Mouse (Mus musculus) hematopoietic stem cell, adult 5-6 weeks (primary cell): ENCODE measurements at regions not wholly inside any gene's neighbourhood (a gene's known extent, or its start where the extent isn't known, plus 50 kb on each side); places are given as distances from the start of the nearest gene placed in this dataset.

ENCODE experiments used
- ATAC-seq, 2 experiments: fragments of 125-278 bp in 1 of 2; replicated peaks in 1 of 2; 2 replicates each; pipeline ENCODE4 v1.8.0; 2016 to 2017; ENCODE audit warnings: inconsistent platforms in 2 of 2, mild to moderate bottlenecking in 2 of 2, moderate number of reproducible peaks in 2 of 2, low read depth in 1 of 2, moderate TSS enrichment in 1 of 2; ENCODE audit not compliant: low FRiP score in 2 of 2, poor library complexity in 2 of 2, severe bottlenecking in 2 of 2, insufficient read depth in 1 of 2, low TSS enrichment in 1 of 2

DNA sequence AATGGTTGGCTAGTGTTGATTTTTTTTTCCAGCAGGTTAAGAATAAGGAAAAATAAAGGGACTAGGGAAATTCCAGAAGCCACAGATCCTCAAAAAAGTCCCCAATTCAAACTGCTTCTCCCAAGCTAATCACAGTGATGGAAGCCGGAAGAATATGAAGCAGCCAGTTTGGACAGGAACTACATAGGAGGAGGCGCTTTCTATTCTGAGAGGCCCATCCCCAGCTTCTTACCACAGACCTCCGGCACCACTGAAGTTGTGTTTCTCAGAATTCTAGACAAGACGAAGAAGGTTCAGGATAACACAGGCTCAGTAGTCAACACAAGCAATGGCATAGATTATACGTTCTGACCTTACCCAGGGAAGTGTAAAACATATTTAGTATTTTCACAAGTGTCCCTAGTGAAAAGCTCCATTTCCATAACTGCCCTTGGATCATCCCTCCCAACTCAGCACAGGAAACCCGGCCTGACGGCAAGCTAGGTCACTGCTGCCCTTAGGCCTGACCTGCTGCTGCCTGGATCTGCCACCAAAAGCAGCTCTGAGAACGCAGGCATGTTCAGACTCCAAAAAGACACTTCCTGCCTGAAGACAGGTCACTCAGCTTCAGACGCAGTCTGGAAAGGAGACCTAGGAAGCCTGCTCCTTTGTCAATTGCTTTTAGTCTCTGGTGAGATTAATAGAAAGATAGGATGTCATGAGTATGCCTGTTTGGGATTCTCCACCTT is 97.2 kb upstream of the Tmc1 start:
- ATAC-seq, result peak; percentile 59 to 71

DNA sequence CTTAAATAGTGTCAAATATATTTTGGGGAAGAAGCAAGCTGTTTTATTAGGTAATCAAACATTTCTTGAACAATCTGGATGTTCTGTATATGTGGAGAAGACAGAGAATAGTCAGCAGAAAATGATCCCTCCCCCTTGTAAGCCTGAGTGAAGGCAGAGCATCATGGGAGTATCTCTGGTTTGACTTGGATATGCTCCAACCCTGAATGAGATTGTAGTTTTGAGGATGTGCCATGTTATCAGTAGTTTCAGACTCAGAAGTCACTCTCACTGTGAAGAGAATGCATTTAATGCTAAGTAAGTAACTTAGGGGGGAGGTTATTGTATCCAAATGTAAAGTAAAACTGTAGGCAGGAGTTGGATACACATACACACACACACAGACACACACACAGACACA is 95.3 kb upstream of the Tmc1 start:
- ATAC-seq, result no peak

DNA sequence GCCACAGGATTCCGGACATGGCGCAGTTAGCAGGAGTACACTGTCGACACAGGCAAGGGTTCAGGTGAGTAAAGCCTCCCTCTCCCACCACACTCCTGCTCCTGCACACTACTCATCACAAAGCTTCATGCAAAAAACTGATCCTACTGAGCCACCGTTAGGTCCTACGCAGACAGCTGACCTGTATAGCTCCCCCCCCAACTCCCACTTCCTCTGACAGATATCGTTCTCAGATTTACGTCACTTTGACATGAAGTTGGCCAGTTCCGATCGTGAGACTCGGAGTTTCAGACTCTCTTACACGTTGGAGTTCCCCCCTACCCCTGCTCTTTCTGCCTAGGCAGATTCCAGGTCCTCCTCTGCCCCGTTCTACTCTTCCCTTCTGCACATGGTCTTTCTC is 91.6 kb upstream of the Tmc1 start:
- peak; percentile 22 to 32; a peak in 1 of 4 replicates for ATAC-seq

DNA sequence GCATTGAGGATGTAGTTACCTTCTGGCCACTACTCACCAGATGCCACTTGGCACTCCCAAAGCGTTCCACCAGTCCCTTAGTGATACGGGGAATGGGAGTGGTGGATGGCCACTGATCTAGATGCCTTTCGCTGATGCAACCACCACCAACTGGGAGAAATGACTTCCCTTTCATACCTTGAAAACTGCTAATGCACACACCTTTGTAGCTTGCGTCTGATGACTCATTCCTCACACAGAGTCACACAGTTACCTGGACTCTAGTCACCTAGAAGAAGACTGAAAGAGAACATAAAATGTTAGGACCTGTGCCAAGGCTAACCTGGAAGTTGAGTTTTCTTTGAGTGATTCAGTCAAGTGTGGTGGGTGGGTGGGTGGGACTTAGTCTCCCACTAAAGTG is 90.0 kb upstream of the Tmc1 start:
- ATAC-seq, result no peak

DNA sequence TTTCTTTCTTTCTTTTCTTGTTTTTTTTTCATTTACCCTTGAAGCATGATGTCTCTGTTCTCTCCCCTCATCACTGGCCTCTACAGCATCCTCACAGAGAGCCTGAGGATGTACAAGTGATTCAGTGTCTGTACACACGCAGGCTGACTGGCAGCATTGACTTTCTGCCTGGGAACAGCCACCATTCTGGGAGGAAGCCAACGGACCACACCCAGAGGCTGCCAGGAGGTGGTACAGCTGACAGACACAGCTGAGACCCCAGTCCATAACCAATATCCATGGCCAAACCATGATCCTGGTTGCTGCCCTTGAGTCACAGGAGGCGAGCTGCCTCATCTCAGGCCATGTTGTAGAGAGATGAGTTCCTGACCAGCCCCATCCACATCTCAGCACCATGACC is 88.5 kb upstream of the Tmc1 start:
- ATAC-seq, result no peak

DNA sequence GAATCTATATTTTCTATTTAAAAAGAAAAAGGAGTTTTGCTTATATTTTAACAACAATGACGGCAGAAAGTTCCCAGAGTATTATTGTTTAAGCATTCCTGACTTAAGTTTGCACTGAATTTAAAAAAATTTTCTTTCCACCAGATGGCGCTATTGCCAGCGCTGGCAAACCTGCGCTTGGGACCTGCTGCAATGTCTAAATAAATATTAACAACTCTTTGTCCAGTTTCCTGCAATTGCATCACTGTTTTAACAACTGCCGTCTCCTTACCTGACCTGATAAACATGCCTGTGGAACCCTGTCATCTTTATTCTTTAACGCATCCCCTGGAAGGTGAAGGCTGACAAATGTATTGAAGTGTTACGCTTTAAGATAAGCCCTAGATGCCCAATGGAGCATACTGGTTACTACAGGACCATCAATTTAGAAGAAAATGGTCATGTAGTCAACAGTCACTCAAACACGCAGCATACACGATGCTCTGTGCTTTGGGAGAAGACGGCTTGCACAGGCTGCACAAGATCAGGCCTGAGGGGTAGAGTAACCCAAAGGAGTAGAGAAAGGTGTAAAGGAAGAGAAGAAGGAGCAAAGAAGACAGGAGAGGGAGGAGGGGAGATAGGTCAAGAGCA is 83.6 kb upstream of the Tmc1 start:
- ATAC-seq, result peak; percentile 24 to 27; a peak in 1 of 4 replicates

DNA sequence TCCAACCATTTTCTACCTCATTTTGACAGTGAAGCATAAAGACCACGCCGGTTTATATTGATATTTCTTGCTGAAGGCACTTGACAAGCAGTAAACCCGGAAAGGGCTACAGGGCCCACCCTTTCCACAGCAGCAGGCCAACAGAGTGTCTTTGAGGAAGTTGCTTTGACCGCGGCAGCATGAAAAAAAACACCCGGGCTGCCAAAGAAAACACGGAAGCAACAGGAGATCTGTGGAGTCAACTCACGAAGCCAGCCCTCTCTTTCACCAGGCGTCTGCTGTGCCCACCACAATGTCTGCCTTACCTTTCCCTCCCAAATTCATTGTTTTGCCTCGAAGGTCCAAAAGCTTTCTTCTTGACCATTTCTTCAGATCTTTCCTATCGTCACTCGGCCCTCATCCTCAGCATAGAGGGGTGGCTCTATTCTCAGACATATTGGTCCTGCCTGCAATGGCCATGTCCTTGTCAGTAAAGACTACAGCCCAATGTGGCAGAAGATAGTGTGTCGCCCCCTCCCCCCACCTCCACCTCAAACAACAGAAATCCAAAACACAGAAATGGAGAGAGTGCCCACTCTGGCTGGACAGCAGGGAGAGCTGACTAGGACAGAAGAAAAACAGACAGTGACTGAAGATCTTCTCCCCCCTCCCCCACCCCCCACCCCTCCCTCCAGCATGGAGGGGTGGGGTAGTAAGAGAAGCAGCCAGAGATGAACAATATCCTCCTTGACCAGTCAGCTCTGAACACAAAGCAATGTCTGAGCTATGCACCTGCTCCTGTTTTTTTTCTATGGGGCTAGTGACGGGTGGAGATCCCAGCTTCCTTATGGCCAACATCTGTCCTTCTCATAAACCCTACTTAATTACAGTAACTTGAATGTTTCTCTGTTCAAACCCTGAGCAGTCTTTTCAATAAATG is 82.8 kb upstream of the Tmc1 start:
- peak; percentile 58 to 80 for ATAC-seq

DNA sequence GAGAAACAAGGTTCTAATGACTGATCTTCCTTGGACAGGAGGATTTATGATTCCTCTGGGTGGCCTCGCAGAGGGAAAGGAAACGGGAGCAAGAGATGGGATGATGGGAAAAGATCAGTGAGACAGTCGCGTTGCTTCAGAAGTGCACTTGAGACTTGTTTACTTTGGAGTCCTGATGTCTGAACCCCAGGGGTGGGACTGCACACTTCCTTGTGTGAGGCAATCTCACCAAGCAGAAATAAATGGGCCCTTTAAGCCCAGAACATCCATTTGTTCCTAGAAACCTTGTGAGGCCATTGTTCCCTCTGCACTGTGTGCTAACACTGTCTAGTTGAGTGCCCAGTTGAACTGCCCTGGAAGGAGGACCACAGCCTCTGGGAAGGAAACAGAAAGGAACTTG is 81.5 kb upstream of the Tmc1 start:
- no peak for ATAC-seq

DNA sequence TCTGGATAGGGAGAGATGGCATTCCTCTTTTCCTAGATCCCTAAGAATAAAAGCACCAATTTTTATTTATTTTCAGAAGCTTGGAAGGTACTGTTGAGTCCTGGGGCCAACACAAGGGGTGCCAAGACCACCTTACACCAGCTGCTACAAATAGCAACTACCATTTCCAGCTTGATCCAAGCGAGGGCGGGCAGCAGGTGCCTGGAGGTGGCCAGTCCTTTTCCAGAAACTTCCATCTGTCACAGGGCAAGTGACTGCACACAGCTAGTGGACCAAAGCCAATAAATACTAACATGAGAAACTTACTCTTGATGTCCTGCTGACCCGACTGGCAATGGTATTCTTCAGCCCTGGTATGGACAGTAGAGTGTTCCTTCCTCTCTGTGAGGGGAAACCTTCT is 80.0 kb upstream of the Tmc1 start:
- ATAC-seq, result no peak

DNA sequence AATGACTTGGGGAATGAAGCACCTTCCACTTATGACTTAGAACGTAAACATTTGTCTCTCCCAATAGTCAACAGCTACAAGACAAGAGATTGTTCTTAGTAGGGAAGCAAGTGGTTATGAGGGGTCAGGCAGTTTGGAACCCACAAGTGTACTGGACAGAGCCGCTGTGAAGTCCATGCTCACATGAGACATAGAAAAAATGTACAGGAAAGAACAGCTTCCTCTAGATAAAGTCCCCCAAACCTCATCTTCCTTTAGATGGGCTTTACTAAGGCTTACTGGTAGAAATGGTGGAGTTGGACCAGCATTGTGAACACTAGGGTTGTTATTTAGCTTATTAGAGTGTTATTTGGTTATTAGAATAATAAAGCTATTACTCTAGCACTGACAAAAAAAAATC is 78.6 kb upstream of the Tmc1 start:
- peak; percentile 9 to 10; a peak in 2 of 4 replicates for ATAC-seq

DNA sequence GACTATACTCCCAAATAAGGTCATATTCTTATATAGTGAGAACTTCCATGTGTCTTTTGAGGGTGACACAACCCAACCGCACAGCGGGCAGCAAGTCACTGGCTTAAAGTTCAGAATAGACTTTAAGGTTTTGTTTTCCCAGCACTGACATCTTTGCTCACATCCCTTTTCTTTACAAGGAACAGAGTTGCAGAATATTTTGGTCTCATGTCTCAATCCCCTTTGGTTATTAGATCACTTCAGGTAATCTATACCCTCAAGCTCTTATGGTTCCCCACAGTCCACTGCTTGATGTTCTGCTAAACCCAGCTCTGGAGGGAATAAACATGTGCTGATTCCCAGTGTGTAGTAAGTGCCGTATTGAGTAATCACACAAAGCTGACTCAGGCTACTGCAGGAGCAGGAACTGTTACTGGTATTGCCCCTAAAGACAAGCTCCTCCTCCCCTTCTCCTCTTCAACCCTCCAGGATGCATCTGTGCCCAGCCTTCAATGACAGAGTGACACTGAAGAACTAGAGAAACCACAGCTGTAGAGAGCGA is 77.8 kb upstream of the Tmc1 start:
- peak; percentile 86 to 87 for ATAC-seq

DNA sequence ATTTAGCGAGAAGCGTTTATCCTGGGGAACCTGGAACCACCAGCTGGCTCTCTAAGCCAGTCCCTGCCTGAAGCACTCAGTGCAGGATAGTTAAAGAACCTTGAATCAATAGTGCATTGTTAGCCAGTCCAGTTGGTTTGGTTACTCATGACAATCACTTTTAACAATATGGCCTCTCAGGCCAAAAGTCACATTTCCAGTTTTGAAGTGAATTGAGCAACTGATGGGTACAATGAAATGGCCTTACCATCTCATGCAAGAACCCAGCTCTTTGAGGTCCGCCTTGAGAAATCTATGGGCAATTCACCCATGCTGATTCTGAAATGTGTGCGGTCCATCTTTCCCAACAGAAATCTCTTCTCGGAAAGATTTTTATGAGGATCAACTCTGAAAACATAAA is 77.0 kb upstream of the Tmc1 start:
- ATAC-seq, result no peak

DNA sequence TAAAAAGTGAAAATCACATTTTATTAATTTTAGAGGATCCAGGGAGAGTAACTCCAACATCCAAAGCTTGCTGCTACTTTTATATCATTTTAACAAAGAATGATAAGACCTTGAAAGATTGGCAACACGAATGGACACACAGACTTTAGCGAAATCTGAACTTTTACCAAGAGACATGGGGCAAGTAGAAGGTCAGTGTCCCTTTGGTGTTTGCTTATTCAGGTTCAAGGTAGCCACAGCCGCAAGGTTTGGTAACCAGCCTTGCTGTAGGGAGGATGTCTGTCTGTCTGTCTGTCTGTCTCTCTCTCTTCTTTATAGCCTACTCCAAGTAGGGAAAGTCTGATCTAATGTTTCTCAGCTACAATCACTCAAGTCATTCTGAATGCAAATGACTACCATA is 75.0 kb upstream of the Tmc1 start:
- no peak for ATAC-seq

DNA sequence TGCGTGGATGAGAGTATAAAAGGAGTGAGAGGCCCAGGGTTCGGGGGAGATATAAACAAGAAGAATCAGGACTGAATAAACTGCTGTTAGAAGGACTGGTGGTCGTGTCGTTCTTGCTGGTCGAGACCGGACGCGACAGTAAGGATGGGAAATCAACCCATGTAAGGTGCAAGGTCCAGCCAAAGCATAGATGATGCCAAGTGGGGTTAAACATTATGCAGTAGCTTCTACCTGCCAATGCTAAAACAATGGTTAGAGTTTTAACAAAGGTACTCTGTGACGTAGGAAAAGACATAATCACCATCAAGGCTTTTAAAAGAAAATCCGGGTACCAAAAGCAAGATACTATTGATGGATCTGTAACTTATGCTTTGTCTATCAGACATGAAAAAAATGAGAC is 58.4 kb upstream of the Tmc1 start:
- no peak for ATAC-seq

DNA sequence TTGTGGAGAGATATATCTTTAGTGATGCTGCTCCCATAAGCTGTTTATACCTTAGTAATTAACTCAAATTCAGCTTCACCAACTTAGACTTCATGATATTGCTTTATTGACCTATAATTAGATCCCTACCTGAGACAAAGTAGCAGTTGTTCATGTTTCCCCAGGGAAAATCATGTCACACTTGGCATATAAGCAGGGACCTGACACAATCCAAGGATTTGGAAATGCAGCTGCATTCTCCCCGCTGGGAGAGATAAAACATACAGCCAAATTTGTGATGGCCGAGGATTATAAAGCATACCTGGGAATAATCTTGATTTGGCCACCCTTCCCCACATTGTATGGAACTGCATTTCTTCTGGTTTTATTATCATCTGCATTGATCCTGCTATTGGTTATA is 55.6 kb upstream of the Tmc1 start:
- no peak for ATAC-seq

DNA sequence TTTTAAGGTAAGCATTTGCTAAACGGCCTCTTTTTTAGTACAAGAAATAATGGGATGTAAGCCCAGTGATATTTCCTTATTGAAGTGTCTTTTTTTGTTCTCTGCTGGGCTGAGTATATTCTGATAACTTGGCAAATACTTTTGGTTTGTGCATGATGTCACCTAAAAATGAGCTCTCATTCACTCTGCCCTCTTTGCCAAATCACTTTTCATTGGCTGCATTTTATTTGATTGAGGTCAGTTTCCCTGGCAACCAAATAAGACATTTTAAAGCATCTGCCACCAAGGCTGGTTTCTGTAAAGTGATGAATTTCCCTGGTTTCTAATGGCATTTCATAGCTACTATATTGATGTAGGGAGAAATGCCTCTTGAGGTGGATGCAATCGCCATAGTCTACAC is 50.4 kb upstream of the Tmc1 start:
- no peak for ATAC-seq
